Mouse (Mus musculus): ENCODE data around the gene Gm4871.

Gm4871 gene

GRCm38 (mm10) chr5:144990481-144990880 lies 42.1 kb downstream of the Gm4871 start:
- DNase-seq (ENCODE audit: low spot score), result no peak

DNA sequence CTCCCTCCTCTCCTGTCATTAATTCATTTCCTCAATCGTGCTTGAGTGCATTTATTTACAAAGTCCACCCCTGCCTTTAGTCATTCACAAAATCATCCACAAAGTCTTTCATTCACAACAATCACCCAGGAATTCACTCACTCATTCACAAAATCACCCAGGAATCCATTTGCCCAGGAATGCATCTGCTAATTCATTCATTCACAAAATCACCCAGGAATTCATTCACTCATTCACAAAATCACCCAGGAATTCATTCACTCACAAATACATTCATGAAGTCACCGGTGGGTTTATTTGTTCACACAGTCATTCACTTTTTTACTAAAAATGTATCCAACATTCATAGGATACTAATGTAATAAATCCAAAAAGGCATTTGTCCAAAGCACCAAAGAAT lies 42.5 kb downstream of the Gm4871 start:
- DNase-seq (ENCODE audit: low spot score), result no peak

DNA sequence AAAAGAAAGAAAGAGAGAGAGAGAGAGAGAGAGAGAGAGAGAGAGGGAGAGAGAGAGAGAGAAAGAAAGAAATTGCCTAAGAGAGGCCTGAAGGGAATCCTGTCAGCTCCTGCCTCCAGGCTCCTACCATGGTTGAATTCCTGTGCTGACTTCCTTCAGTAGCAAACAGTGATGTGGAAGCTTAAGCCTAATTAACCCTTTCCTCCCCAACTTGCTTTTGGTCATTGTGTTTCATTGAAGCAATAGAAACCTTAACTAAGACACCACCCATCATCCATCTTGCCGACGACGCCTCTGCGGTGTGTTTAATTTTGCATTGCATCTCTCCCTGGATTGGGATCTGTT lies 43.5 kb downstream of the Gm4871 start:
- DNase-seq (ENCODE audit: low spot score), result no peak

DNA sequence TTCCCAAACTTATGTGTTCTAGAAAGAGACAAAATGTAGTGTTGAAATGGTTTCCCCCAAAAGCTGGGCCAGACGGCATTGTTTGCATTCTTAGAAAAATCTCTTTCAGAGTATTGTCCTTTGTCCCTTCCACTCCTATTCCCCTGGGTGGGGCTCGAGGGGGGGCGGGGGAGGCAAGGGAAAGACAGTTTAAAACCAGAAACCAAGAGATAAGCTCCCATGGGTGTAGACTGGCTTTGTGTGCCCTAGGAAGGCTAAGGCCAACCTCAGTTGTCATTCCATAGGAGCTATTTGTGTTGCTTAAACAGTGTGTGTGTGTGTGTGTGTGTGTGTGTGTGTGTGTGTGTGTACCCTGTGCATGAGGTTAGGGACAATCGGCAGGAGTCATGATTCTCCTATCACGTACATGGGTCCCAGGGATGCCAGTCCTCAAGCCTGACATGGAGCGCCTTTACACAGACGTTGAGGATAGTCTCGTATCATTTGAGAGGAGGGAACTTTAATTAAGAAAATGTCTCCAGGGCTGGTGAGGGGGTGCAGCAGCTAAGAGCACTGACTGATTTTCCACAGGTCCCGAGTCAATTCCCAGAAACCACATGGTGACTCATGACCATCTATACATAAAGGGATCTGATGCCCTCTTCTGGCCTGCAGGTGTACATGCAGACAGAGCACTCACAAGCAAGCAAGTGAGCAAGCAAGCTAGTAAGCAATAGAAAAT lies 44.1 kb downstream of the Gm4871 start:
- peak; percentile 84 for DNase-seq (ENCODE audit: low spot score)

- no peak for DNase-seq (ENCODE audit: low spot score)
Measured at GRCm38 (mm10) chr5:144987561-144987960, 45.0 kb downstream of the Gm4871 start.

DNA sequence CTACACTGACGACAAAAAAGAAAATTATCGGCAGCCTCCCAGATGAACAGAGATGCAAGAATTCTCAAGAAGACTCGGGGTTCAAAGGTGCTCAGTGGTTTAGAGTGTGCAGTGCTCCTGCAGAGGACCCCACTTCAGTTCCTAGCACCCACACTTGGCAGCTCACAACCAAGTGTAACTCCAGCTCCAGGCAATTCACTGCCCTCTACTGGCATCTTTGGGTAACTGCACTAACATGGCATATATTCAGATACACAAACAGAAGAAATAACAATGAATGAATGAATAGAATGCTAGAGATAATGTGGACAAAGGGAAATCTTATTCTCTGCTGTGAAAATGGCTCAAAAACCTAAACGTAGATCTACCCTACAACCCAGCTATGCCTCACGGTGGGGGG lies 47.7 kb downstream of the Gm4871 start:
- DNase-seq (ENCODE audit: low spot score), result no peak

DNA sequence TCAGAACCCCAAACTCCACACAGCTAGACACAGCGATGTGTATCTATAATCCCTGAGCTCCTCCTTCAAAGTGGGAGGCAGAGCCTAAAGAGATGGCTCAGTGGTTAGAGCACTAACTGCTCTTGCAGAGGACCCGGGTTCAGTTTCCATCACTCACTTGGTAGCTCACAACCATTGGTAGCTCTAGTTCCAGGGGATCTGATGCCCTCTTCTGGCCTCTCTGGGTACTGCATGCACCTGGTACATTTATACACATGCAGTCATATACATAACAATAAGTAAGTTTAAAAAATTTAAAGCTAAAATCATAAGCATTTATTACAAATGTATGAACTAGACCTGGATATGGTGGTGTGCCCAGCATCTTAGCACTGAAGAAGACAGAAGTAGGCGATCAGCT lies 49.3 kb downstream of the Gm4871 start:
- no peak for DNase-seq (ENCODE audit: low spot score)

Measured in adipocyte (in vitro differentiated cells).